Mouse (Mus musculus) embryonic fibroblast, embryonic 13.5 days (primary cell): Measurements from ENCODE around the gene Prkd2.

Experiments used
- CTCF ChIP-seq: IDR thresholded peaks from 2 replicates; pipeline ENCODE4 v1.5.1; 2011; ENCODE audit warnings: mild to moderate bottlenecking, control low read depth, low read length, moderate library complexity, borderline replicate concordance; ENCODE audit not compliant: insufficient read depth
- POLR2A ChIP-seq: IDR thresholded peaks from 2 replicates; pipeline ENCODE4 v1.6.1; 2011; ENCODE audit warnings: low read depth, mild to moderate bottlenecking, control low read depth, low read length, moderate library complexity

DNA sequence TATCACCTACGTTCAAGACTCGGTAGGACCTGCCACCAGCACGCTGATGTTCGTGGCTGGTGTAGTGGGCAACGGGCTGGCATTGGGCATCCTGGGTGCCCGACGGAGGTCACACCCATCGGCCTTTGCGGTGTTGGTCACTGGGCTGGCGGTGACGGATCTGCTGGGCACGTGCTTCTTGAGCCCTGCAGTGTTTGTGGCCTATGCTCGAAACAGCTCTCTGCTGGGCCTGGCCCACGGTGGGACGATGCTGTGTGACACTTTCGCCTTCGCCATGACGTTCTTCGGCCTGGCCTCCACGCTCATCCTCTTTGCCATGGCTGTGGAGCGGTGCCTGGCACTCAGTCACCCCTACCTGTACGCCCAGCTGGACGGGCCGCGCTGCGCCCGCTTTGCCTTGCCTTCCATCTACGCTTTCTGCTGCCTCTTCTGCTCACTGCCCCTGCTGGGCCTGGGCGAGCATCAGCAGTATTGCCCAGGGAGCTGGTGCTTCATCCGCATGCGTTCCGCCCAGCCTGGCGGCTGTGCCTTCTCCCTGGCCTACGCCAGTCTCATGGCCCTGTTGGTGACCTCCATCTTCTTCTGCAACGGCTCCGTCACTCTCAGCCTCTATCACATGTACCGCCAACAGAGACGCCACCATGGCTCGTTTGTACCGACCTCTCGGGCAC lies 64.3 kb downstream of the Prkd2 start:
- TF ChIP-seq POLR2A (no peak), CTCF (no peak)
